Mouse (Mus musculus) spleen, postnatal 4 days (tissue): ENCODE measurements around the gene Atg2a.
"Not testable (repeated sequence)": the region's sequence is repeated elsewhere in the genome, so short reads cannot be mapped to it uniquely, and the experiment has no call there.

Experiments
- DNase-seq, 2 experiments: peaks; one replicate each; pipeline ENCODE4 v3.0.0; 2022; ENCODE audit warnings: low spot score in 2 of 2

The Atg2a gene

DNA sequence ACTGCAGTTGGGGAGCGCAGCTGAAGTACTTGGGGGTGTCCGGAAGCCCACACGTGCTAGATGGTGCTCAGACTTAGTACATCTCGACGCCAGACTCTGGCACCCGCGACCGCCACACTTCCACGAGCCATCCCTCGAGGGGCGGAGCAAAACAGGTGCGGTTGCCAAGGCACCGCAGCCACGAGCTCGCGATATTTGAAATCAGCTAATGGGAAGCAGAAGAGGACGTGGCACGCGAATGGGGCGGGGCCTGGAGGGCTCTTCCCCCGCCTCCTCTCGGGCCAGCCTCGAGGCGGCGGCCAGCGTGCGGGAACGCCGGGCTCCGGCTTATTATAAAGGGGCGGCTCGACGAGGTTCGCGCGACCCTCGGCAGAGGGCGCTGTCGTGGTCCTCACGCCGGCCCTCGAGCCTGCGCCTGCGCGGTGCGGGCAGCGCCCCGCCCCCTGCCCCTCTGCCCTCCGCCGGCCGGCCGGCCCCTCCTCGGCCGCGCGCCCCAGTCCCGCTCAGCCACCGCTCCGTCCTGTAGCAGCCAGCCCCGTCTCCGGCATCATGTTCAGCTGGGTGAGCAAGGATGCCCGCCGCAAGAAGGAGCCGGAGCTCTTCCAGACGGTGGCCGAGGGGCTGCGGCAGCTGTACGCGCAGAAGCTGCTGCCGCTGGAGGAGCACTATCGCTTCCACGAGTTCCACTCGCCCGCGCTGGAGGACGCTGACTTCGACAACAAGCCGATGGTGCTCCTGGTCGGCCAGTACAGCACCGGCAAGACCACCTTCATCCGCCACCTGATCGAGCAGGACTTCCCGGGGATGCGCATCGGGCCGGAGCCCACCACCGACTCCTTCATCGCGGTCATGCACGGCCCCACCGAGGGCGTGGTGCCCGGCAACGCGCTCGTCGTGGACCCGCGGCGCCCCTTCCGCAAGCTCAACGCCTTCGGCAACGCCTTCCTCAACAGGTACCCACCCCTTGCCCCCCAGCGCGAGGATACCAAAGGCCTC is 35.3 kb downstream of the Atg2a start, which contains the start of gene Ehd1:
Ehd1 (plus strand) TSS at position 300 of the 996 bp plus-strand sequence.
- DNase-seq: peak; percentile 97 to 99

DNA sequence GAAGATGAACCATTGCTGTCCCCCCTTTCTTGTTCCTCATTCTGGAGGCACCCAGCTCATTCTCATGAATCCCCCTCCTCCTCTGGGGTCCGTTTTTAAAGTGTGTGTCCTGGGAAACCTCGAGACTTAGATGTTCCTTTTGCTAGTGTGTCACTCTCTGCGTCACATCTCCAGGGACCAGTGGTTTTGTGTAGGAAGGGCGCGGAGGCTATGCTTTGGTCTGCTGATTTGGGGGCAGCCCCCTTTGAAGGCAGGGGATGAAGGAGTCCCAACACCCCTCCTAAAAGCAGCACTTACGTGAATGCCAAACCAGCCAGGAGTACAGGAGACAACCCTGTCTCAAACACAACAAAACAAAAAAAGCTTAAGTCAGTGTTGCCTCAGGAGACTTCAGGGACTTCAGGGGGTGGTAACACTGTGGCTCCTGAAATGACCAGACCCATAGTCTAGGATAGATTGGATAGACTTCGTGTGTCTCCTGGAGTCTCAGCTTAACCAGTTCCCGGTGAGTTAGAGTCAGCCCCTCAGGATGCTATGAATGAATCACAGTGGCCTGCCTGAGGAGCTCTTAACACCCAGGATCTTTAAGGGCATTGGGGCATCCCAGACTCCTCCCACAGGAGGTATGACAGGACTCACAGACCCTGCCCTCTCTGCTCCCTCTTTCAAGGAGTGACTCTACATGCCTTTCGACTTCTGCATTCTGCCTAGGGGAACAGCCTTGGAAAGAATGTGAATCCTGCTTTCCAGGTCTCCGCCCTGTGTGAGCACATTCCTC is 36.4 kb downstream of the Atg2a start:
- DNase-seq: peak in 1 of 2 experiments; percentile 58

GRCm38 (mm10) chr19:6278439-6279073 is 37.1 kb downstream of the Atg2a start:
- no peak for DNase-seq

GRCm38 (mm10) chr19:6279481-6280144 is 38.1 kb downstream of the Atg2a start:
- DNase-seq: no peak

DNA sequence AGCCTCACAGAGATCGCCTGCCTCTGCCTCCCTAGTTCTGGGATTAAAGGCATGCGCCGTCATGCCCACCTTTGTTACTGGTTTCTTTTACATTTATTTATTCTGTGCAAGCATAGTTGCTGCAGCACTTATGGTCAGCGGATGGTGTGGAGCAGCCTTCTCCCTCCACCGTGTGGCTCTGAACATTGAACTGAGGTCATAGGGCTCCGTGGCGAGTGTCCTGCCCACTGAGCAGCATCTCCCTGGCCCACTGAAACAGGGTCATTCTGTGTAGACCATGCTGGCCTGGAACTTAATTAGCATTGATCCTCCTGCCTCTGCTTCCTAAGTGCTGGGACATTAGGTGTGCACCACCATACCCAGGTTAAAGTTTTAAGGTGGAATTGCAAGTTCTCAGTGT is 39.1 kb downstream of the Atg2a start:
- no peak for DNase-seq

GRCm38 (mm10) chr19:6281122-6282020 is 39.9 kb downstream of the Atg2a start:
- DNase-seq: no peak

GRCm38 (mm10) chr19:6283001-6283400 is 41.5 kb downstream of the Atg2a start:
- DNase-seq: no peak

DNA sequence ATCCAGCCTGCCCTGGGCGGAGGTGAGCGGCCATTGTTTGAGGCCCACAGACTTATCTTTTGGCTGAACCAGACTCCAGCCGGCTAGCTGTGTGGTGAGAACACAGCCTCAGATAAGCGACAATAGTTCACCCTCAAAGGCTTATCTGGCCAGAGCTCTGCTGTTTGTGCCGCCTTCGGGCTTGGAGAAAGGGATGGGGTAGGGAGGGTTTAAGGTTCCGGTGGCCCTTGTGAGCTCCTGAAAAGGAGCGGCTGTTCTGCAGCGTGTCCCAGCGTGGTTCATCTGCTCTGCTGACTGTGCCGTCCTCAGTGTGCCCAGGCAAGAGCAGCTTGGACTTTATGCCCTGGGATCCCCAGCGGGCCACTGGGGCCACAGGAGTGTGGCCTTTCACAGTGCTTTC is 43.0 kb downstream of the Atg2a start:
- peak in 1 of 2 experiments; percentile 49 for DNase-seq

- DNase-seq: no peak
Measured at GRCm38 (mm10) chr19:6285226-6285625, 43.8 kb downstream of the Atg2a start.

- no peak for DNase-seq
Measured at GRCm38 (mm10) chr19:6285632-6286433, 44.4 kb downstream of the Atg2a start.

DNA sequence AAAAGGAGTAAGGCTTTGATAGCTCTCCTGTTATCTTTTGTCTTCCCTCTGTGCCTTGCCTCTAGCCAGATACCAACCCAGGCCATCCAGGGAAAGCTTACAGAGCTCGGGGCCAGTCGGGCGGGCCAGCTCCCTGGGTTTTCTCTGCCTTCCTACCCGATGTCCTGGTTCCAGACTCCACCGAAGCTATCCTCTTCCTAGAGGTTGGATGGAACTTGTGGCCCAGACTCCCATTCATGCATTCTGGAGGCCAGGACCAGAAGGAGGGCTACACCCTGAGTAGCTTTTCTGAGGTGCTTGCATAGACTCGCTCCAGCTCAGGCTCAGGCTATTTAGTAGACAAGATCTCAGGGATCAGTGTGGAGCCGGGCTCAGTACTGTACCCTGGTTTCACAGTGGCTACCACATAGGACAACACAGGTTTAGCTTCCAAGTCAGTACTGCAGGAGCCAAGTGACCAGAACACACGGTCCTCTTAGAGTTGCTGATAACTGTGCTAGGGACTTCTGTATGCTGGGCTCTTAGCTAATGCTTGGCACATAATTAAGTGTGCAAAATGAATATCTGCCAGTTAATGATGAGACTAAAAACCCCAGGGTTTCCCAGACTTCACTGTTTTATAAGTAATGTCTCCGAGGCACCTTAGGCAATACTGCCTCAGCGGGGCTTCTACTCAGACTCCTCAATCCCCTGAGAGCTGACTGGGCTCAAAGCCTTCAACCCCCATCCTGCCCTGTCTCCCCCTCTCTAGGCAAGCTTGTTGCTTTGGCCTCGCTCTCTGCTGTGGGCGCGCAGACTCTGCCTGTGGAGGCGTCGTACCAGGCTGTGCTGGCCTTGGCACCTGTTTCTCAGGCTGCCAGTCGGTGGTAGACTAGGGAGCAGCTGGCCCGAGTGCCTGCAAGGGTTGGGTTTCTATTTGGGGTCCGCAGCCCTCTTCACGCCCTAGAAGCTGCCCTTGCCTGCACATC is 45.2 kb downstream of the Atg2a start:
- DNase-seq: no peak

- no peak for DNase-seq
Measured at GRCm38 (mm10) chr19:6288236-6288894, 46.9 kb downstream of the Atg2a start.

- no peak for DNase-seq
Measured at GRCm38 (mm10) chr19:6289696-6290238, 48.3 kb downstream of the Atg2a start.

GRCm38 (mm10) chr19:6290720-6291116 is 49.2 kb downstream of the Atg2a start:
- not testable (repeated sequence) for DNase-seq

- DNase-seq: no peak
Measured at GRCm38 (mm10) chr19:6291117-6291781, 49.8 kb downstream of the Atg2a start.

- DNase-seq: no peak
Measured at GRCm38 (mm10) chr19:6292262-6292661, 50.8 kb downstream of the Atg2a start.

DNA sequence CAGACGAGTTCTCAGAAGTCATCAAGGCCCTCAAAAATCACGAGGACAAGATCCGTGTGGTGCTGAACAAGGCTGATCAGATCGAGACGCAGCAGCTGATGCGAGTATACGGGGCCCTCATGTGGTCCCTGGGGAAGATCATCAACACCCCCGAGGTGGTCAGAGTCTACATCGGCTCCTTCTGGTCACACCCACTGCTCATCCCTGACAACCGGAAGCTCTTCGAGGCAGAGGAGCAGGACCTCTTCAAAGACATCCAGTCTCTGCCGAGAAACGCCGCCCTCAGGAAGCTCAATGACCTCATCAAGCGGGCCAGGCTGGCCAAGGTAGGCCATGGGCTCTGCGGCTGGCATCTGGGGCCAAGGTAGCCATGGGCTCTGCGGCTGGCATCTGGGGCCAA is 52.8 kb downstream of the Atg2a start:
- no peak for DNase-seq
